ENCODE assay signal across 8 mouse cellular contexts in the genomic region with DNA sequence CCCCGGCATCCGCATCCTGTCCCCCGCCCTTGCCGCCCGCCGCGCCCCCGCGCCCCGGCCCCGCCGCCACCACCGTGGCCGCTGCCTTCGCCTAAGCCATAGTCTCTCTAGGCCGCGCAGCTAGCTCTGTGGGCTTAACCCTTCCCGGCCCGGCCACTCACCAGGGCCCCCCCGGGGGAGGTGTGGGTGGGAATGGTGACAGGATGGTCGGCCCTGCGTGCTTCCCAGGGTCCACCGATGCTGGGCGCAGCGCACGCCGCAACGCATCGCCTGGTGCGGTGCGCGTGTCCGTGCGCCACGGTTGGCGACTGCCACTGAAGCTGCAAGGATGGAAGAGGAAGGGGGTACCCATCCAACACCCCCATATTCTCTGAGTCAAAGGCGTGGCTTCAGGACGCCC. TPM values are rescaled to one million over a fixed set of nuclear protein-coding genes. Genes with fewer than 3 reads are reported as not detected.
A peak's percentile ranks its signal among the peaks of the same experiment; 100 is the strongest.
DNase-seq lines count a peak whose midpoint lies in the region; ATAC-seq and TF ChIP-seq lines count a peak whose summit lies in the region.

A gene (minus strand): TSS at position 220 of the 400 bp plus-strand sequence.

- H3K27ac ChIP-seq in heart, embryonic 10.5 days = peak within 1 kb of the TSS; percentile 48; the same call in 1 of the 2 replicates
- no peak within 1 kb of the TSS for H3K27ac ChIP-seq in heart, embryonic 16.5 days (ENCODE audit: low read length)
- H3K27ac ChIP-seq in liver, embryonic 16.5 days (ENCODE audit: low read length) = no peak within 1 kb of the TSS

- ATAC-seq in heart, embryonic 16.5 days (replicated peaks; ENCODE audit: extremely low read depth, insufficient read depth, low FRiP score) = peak; percentile 4; the same call in 1 of the 2 replicates
- ATAC-seq in liver, embryonic 16.5 days (ENCODE audit: low read depth) = no peak

- peak within 1 kb of the TSS; percentile 73 for H3K4me2 ChIP-seq in heart, embryonic 16.5 days (ENCODE audit: low read depth, low read length)
- peak within 1 kb of the TSS; percentile 48 for H3K4me2 ChIP-seq in liver, embryonic 16.5 days (ENCODE audit: low read depth, low read length)

- no peak for TF ChIP-seq CTCF in E14TG2a.4 (conservative IDR thresholded peaks at IDR 0.05; ENCODE audit: low read length)

- H3K4me1 ChIP-seq in heart, embryonic 10.5 days = peaks cover 27% of the 10 kb centered on the region
- H3K4me1 ChIP-seq in E14TG2a.4 (replicated peaks; ENCODE audit: low read depth, low read length) = peaks cover 38% of the 10 kb centered on the region
- H3K4me1 ChIP-seq in heart, embryonic 16.5 days (ENCODE audit: control insufficient read depth, insufficient read depth, low read length) = peaks cover 11% of the 10 kb centered on the region
- H3K4me1 ChIP-seq in liver, embryonic 16.5 days (ENCODE audit: control insufficient read depth, low read depth, low read length) = no peaks in the 10 kb centered on the region; the same call in none of the 2 replicates

- intact Hi-C loops in heart, postnatal 25 days (cut with DNase I) = loop anchor here (10.0 kb wide), 1 partner anchor 119 kb away; no protein-coding TSS in a partner anchor

- H3K9me3 ChIP-seq in heart, embryonic 10.5 days = no peaks in the 10 kb centered on the region
- H3K9me3 ChIP-seq in E14TG2a.4 (ENCODE audit: low read length) = peaks cover 13% of the 10 kb centered on the region
- H3K9me3 ChIP-seq in heart, embryonic 16.5 days (replicated peaks; ENCODE audit: control insufficient read depth, low read length) = 0 out of 2 replicates have a peak, but pooled peaks cover 4% of the 10 kb centered on the region
- 0 out of 2 replicates have a peak, but pooled peaks cover 2% of the 10 kb centered on the region for H3K9me3 ChIP-seq in liver, embryonic 16.5 days (replicated peaks; ENCODE audit: control insufficient read depth, low read length)

- peak within 1 kb of the TSS; percentile 58 for H3K9ac ChIP-seq in heart, embryonic 16.5 days (ENCODE audit: low read length)
- no peak within 1 kb of the TSS for H3K9ac ChIP-seq in liver, embryonic 16.5 days (ENCODE audit: low read depth, low read length)

- H3K27me3 ChIP-seq in heart, embryonic 10.5 days (ENCODE audit: insufficient read depth, poor library complexity, severe bottlenecking) = peaks cover 70% of the 10 kb centered on the region
- H3K27me3 ChIP-seq in E14TG2a.4 (ENCODE audit: insufficient read depth, low read length) = peaks cover 62% of the 10 kb centered on the region
- H3K27me3 ChIP-seq in heart, embryonic 16.5 days (ENCODE audit: control insufficient read depth, insufficient read depth, low read length) = peaks cover 59% of the 10 kb centered on the region
- H3K27me3 ChIP-seq in liver, embryonic 16.5 days (ENCODE audit: control insufficient read depth, insufficient read depth, low read depth, low read length) = peaks cover 48% of the 10 kb centered on the region

- no peak for DNase-seq in heart, embryonic 10.5 days (ENCODE audit: low spot score)
- DNase-seq in heart, postnatal 25 days (ENCODE audit: low spot score) = no peak
- no peak for DNase-seq in cerebellum, adult 11 months
- DNase-seq in gastrocnemius, adult 8-10 months (ENCODE audit: low spot score in 2 of 2) = no peak
- no peak for DNase-seq in left cerebral cortex, adult 9 months (ENCODE audit: low spot score in 2 of 2)

- WGBS in heart, embryonic 10.5 days = 7% methylated on average over 30 of the region's 38 CpGs
- 4% methylated on average over 38 of the region's 38 CpGs for WGBS in heart, embryonic 16.5 days
- 9% methylated on average over 31 of the region's 38 CpGs for WGBS in liver, embryonic 16.5 days (ENCODE audit: insufficient replicate concordance)

- peak within 1 kb of the TSS; percentile 63 for H3K4me3 ChIP-seq in heart, embryonic 10.5 days
- H3K4me3 ChIP-seq in E14TG2a.4 (replicated peaks; ENCODE audit: low read length) = peak within 1 kb of the TSS; percentile 73
- H3K4me3 ChIP-seq in heart, embryonic 16.5 days (ENCODE audit: low read length) = peak within 1 kb of the TSS; percentile 56
- H3K4me3 ChIP-seq in liver, embryonic 16.5 days (ENCODE audit: low read depth, low read length) = peak within 1 kb of the TSS; percentile 32

- H3K36me3 ChIP-seq in heart, embryonic 10.5 days = 0 out of 2 replicates have a peak, but pooled peaks cover under 1% of the 10 kb centered on the region
- no peaks in the 10 kb centered on the region for H3K36me3 ChIP-seq in E14TG2a.4 (ENCODE audit: insufficient read depth, low read length)
- H3K36me3 ChIP-seq in heart, embryonic 16.5 days (ENCODE audit: control insufficient read depth, insufficient read depth) = no peaks in the 10 kb centered on the region
- H3K36me3 ChIP-seq in liver, embryonic 16.5 days (ENCODE audit: control insufficient read depth, insufficient read depth) = no peaks in the 10 kb centered on the region

RNA-seq across cellular contexts. Expression of the gene that starts here (rescaled TPM):
- not detected in 2 replicates for polyA plus RNA-seq in heart, embryonic 10.5 days (2016; fragmentation: Nextera tagmentation; extraction: Ambion mirVana)
- total RNA-seq in heart, postnatal 25 days (2021) = under 1 TPM in 1 of 2 experiments, not detected in 1; 0.25 TPM
- polyA plus RNA-seq in heart, embryonic 16.5 days (2015; fragmentation: Nextera tagmentation; extraction: Ambion mirVana) = not detected in 2 replicates
- not detected in 2 replicates for polyA plus RNA-seq in liver, embryonic 16.5 days (2015; fragmentation: Nextera tagmentation; extraction: Ambion mirVana)
- not detected for total RNA-seq in gastrocnemius, adult 8-10 months (2022)

Comparison
In these comparisons a context has a peak if more than half of its experiments do, and no peak if none do; other contexts are left out.
1. Peak in ATAC-seq, H3K4me3 ChIP-seq, H3K9ac ChIP-seq and H3K4me2 ChIP-seq in heart, embryonic 16.5 days; RNA of the gene not detected or under 1 TPM.